Mouse (Mus musculus) erythroblast, embryonic 14.5 days (primary cell): ENCODE results near the gene Nutf2-ps1. TPM values are rescaled to one million over a fixed set of nuclear protein-coding genes. Genes with fewer than 3 reads are reported as not detected.

Experiments used
- H3K27me3 ChIP-seq: 2 replicates; pipeline ENCODE4 v1.6.1; 2012; ENCODE audit warnings: inconsistent platforms; ENCODE audit not compliant: control insufficient read depth
- H3K36me3 ChIP-seq: 2 replicates; pipeline ENCODE4 v1.6.1; 2012; ENCODE audit warnings: mild to moderate bottlenecking, inconsistent platforms; ENCODE audit not compliant: control insufficient read depth
- H3K4me1 ChIP-seq: 2 replicates; pipeline ENCODE4 v1.6.1; 2012; ENCODE audit warnings: inconsistent platforms; ENCODE audit not compliant: control insufficient read depth
- H3K4me3 ChIP-seq: replicated peaks from 2 replicates; pipeline ENCODE3; 2012; ENCODE audit warnings: moderate library complexity, mild to moderate bottlenecking, inconsistent platforms
- H3K9me3 ChIP-seq: 2 replicates; pipeline ENCODE4 v1.6.1; 2012; ENCODE audit warnings: low read length, inconsistent platforms, mixed read lengths; ENCODE audit not compliant: control insufficient read depth
- GATA1 ChIP-seq: IDR thresholded peaks from 2 replicates; pipeline ENCODE4 v1.6.1; 2012; ENCODE audit warnings: low read length, inconsistent platforms, mixed read lengths
- TAL1 ChIP-seq: IDR thresholded peaks from 3 replicates; pipeline ENCODE4 v1.6.1; 2012; ENCODE audit warnings: low read length, inconsistent platforms, mixed read lengths
- polyA plus RNA-seq: library from polyadenylated mRNA; stranded (reverse); fragments of >175 nt; gene quantifications from 2 replicates; pipeline ENCODE4 v1.2.3, GENCODE M21; 2012

Gene Nutf2-ps1
- polyA plus RNA-seq, 1 experiment: 12.5 TPM

DNA sequence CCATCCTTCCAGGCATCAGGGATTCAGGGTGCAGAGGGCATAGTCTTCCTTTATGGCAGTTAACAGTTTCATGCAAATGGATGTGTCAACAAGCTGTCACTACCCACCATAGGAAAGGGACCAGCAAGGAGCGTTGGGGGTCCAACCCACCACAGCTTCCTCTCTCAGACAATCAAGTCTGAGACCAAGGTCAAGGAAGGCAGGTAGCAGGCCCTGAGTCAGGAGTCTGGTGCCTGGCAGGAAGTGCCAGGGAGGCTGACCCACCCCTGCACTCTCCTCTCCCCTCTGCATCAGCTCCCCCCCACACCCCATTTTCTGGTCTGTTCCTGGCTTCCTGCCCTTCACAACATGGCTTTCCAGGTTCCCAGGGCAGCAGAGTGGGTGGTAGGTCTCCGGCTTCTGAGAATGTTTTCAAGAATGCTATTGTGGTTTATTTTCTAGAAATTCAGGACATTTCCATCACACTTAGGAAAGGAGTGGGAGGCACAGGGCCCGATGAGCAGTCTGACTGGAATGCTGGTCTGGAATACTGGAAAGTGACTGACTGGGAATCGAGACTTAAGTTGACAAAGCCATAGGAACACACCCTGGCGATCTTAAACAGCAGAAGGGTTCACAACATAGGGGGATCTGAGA, 33.8 kb downstream of the Nutf2-ps1 start:
- no peaks in the 10 kb centered on the region for H3K9me3 ChIP-seq

DNA sequence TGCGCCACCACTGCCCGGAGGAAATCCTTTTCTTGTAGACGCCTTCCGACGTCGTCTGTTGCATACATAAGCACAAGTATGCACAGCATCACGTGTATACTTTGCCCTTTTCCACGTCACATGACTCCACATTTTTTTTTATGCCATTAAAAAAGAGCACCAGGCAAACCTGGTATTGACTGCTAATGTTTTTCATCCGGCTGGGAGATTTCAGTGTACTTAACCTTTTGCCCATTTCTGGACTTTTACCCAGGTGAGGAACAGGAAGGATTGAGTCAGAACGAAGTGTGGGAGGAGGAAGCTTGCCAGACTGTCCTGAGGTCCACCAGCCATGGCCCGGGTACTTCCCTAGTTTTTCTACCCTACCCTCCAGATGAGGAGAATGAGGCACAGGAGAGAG, 34.5 kb downstream of the Nutf2-ps1 start:
- Histone ChIP-seq H3K4me3 (no peak overlapping the region), H3K4me1 (no peaks in the 10 kb centered on the region; the same call in 1 of the 2 replicates), H3K36me3 (no peaks in the 10 kb centered on the region), H3K9me3 (no peaks in the 10 kb centered on the region), H3K27me3 (no peaks in the 10 kb centered on the region)
- no peak for TF ChIP-seq GATA1
- no peak for TF ChIP-seq TAL1

More for the DNA sequence above, 33.8 kb downstream of the Nutf2-ps1 start:
- H3K4me1 ChIP-seq: no peaks in the 10 kb centered on the region; the same call in 1 of the 2 replicates
- H3K4me3 ChIP-seq: no peak overlapping the region
- TF ChIP-seq TAL1 (no peak), GATA1 (no peak)
- no peaks in the 10 kb centered on the region for H3K27me3 ChIP-seq
- H3K36me3 ChIP-seq: no peaks in the 10 kb centered on the region

DNA sequence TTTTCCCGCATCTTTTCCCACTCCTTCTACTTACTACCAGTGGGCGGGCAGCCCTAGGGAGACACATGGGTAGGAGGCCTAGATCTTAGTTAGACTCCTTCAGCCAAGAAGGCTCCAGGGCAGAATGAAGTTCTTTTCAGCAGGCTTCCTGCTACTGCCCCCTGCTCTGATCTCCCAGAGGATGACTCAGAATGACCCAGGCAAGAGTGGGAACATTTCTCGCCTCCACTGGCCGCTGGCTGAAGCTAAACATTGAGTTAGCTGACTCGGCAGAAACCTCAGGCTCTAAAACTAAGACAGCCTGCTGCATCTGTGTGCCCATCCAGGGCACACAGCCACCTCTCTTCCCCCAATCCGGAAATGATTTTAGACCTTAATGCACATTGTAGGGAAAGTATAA, 36.1 kb downstream of the Nutf2-ps1 start:
- Histone ChIP-seq H3K4me1 (no peaks in the 10 kb centered on the region; the same call in 1 of the 2 replicates), H3K27me3 (no peaks in the 10 kb centered on the region), H3K9me3 (no peaks in the 10 kb centered on the region), H3K36me3 (no peaks in the 10 kb centered on the region), H3K4me3 (no peak overlapping the region)
- TF ChIP-seq GATA1 (no peak), TAL1 (no peak)

DNA sequence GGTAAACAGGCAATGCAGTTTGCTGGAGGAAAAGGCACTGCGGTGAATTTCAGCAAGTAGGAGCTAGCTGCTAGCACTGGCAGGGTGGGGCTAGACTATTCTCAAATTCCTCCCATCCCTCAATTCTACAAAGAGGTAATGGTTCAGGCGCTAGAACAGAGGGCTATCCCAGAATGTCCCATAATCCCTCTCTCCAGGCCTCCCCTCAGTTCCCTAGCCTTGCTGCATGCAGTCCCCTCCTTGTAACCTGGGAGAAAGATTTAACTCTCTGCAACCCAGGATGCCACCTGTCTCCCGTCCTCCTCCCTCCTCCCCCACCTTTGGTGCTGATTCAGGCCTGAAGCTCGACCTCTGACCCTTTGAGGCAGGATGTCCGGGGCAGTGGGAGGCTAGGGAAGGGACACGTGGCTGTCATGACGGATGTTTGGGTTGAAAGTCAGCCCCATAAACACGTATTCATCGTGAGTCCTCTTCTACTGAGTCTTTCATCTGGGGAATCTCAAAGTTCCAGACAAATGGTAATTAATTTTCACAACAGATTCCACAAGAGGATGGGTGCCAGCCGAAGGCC, 36.6 kb downstream of the Nutf2-ps1 start:
- no peaks in the 10 kb centered on the region; the same call in 1 of the 2 replicates for H3K4me1 ChIP-seq
- no peaks in the 10 kb centered on the region for H3K36me3 ChIP-seq
- no peaks in the 10 kb centered on the region for H3K27me3 ChIP-seq
- no peaks in the 10 kb centered on the region for H3K9me3 ChIP-seq
- no peak for TF ChIP-seq GATA1
- no peak for TF ChIP-seq TAL1
- no peak overlapping the region for H3K4me3 ChIP-seq

DNA sequence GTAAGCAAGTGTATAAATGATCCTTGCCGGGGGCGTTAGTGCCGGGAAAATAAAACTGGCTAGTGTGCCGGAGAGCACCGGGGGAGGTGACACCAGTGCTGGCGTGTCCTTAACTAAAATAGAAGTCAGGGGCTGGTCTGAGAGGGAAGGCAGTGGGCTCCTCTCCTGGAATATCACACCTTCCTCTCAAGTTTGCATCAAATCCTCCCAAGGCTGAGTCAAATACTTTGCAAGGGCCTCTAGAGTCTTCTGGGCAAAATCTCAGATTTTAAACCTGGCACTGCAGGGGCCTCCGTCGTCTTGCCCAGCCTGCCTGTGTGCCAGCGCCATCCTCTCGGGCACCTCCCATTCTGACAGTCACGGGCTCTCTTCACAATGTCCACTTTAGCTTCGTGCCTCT, 37.9 kb downstream of the Nutf2-ps1 start:
- H3K27me3 ChIP-seq: no peaks in the 10 kb centered on the region
- H3K9me3 ChIP-seq: no peaks in the 10 kb centered on the region
- H3K4me1 ChIP-seq: no peaks in the 10 kb centered on the region; the same call in 1 of the 2 replicates
- H3K36me3 ChIP-seq: no peaks in the 10 kb centered on the region
- no peak for TF ChIP-seq TAL1
- no peak for TF ChIP-seq GATA1
- no peak overlapping the region for H3K4me3 ChIP-seq

DNA sequence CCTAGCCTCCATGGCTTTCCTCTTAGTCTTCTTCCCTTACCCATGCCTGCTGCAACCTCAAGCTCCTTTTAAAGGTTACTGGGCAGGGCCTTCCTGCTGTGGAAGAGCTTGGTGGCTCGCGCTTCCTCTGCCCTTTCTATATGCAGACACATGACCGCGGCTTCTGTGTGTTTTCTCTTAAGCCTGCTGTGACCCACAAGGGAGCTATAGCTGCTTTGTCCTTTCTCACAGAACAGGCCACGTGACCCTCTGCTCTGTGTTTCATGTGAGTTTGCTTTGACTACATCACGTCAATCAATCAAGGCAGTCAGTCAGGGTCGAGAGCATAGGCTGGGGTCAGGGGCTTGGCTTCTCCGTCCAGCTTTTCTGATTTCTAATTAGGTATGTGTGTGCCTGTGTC, 41.3 kb downstream of the Nutf2-ps1 start:
- Histone ChIP-seq H3K9me3 (no peaks in the 10 kb centered on the region), H3K36me3 (no peaks in the 10 kb centered on the region), H3K4me1 (no peaks in the 10 kb centered on the region; the same call in 1 of the 2 replicates), H3K4me3 (no peak overlapping the region), H3K27me3 (no peaks in the 10 kb centered on the region)
- TF ChIP-seq GATA1 (no peak), TAL1 (no peak)

DNA sequence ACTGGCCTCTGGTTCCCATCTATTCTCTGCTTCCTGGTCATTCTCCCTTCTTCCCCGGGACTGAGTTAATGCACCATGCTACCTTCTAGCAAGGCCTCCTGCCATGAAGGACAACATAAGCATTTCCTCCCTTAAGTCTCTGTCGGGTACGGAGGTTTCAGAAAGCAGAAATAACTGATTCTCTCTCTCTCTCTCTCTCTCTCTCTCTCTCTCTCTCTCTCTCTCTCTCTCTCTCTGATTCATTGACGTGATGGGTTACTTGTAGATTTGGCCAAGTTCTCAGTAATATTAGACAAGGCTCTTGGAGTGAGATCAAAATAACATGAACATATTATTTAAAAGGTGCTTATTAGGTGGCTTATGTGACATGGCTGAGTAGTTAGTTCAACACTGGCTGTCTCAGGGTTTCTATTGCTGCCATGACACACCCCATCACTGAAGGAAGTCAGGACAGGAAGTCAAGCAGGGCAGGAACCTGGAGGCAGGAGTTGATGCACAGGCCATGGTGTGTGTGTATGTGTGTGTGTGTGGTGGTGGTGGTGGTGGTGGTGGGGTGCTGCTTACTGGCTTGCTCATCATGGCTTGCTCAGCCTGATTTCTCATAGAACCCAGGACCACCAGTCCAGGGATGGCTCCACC, 43.8 kb downstream of the Nutf2-ps1 start:
- no peaks in the 10 kb centered on the region for H3K27me3 ChIP-seq
- H3K36me3 ChIP-seq: no peaks in the 10 kb centered on the region; the same call in 1 of the 2 replicates
- H3K4me1 ChIP-seq: no peaks in the 10 kb centered on the region
- no peaks in the 10 kb centered on the region for H3K9me3 ChIP-seq
- TF ChIP-seq GATA1: no peak
- TF ChIP-seq TAL1: no peak
- H3K4me3 ChIP-seq: no peak overlapping the region

DNA sequence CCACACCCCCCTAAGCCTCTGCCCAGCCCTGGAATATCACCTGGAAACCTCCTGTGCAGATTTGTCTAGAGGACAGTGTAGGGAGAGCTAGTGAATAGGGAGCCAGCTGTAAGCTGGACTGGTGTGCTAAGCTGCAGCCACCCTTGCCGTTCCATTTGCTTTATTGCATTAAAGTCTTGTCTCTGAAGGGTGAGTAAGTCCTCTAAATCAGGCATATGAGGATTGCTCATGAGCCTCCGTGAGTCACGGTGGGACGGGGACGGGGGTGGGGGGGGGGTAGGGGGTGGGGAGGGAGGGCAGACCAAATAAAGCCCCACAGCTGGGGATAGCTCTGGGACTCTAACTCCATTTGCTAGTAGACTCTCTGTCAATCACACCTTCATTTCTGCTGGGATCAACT, 45.3 kb downstream of the Nutf2-ps1 start:
- Histone ChIP-seq H3K36me3 (no peaks in the 10 kb centered on the region; the same call in 1 of the 2 replicates), H3K9me3 (no peaks in the 10 kb centered on the region), H3K4me1 (no peaks in the 10 kb centered on the region), H3K4me3 (no peak overlapping the region), H3K27me3 (no peaks in the 10 kb centered on the region)
- no peak for TF ChIP-seq TAL1
- TF ChIP-seq GATA1: no peak

DNA sequence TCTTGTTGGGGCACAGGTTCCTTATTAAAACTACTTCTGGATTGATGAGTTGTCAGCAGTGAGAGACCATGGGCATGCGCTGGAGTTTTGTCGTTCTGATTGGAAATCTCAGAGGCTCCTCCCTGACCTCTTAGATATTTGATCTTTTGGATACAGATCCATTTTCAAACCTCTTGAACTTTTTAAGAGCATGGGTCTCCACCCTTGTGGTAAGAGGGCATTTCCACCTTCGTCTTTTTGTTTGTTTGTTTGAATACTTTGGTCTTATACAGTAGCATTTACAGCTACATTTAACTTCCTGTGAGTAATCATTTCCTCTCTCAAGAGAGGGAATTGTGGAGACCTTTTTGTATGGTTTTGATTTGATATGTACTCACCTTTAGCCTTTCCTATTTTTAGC, 49.6 kb downstream of the Nutf2-ps1 start:
- Histone ChIP-seq H3K4me1 (no peaks in the 10 kb centered on the region), H3K27me3 (no peaks in the 10 kb centered on the region), H3K36me3 (no peaks in the 10 kb centered on the region; the same call in 1 of the 2 replicates), H3K4me3 (no peak overlapping the region), H3K9me3 (no peaks in the 10 kb centered on the region)
- no peak for TF ChIP-seq GATA1
- no peak for TF ChIP-seq TAL1
